Mouse (Mus musculus): ENCODE measurements around the gene Hhat. TPM values are rescaled to one million over a fixed set of nuclear protein-coding genes. Genes with fewer than 3 reads are reported as not detected.

The Hhat gene
- polyA plus RNA-seq, 1 experiment from 2014 or later, result 9.6 TPM

DNA sequence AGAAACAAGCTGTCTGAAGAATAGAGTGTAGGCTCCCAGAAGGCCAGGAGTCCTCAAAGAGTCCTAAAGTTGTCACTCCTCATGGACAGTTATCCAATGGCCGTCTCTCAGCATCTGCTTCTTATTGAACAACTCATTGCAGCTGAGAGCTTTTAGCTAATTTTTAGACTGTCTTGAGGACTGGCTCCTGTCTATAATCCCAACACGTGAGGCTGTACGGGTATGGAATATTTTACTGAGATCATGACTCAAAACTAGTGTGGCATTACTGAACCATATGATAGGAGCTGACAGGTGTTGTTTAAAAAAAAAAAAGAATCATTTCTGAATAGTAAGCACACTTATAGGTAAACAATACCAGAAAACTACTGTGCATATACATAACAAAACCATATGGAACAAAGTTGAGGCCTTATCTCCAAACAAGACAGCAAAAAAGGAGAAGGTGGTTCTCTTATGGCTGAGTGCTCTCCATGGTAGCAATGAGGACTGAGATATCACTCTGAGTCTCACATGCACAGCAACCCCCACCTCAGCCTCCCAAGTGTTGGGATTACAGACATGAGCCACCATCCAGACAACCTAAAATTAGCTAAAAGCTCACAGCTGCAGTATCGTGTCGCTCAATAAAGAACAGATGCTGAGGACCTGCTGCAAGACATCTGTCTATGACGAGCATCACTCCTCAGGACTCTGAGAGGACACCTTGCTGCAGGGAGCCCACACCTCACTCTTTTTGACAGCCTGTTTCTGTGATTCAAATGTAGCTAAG, 21.6 kb downstream of the Hhat start:
- no peaks in the 10 kb centered on the region for H3K36me3 ChIP-seq (ENCODE audit: control insufficient read depth, insufficient read depth, low read length)
- H3K9ac ChIP-seq (ENCODE audit: low read depth, low read length), result no peak overlapping the region
- H3K27me3 ChIP-seq (replicated peaks; ENCODE audit: control insufficient read depth, insufficient read depth, low read length), result no peaks in the 10 kb centered on the region
- WGBS, result 87% methylated on average over 6 of the region's 6 CpGs
- no peak overlapping the region for H3K4me2 ChIP-seq (ENCODE audit: low read depth, low read length)
- no peaks in the 10 kb centered on the region for H3K9me3 ChIP-seq (ENCODE audit: control insufficient read depth, low read length)
- peaks cover 6% of the 10 kb centered on the region; the same call in 1 of the 2 replicates for H3K4me1 ChIP-seq (ENCODE audit: control insufficient read depth, insufficient read depth, low read length)
- ATAC-seq, result no peak
- no peak overlapping the region for H3K4me3 ChIP-seq (ENCODE audit: low read length)
- H3K27ac ChIP-seq (ENCODE audit: low read length), result no peak overlapping the region

DNA sequence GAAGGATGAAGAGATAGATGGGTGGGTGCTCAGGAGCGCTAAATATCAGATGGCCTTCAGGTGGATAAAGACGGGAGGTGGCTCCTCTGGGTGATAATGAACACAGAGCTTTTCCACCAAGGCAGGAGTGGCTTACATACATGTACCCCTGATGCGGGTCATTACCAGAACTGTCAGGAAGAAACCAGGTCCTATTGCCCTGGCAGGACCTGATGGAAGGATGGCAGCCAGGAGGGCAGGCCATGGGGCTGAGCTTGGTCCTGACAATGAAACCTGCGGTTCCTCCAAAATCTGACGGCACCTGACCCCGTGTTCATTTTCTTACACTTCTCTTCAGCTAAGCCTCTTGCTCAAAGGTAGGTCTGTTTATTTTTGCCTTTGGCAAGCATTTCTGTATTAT, 24.8 kb downstream of the Hhat start:
- 83% methylated on average over 6 of the region's 6 CpGs for WGBS
- Histone ChIP-seq H3K9ac (ENCODE audit: low read depth, low read length) (no peak overlapping the region), H3K27me3 (replicated peaks; ENCODE audit: control insufficient read depth, insufficient read depth, low read length) (no peaks in the 10 kb centered on the region), H3K4me1 (ENCODE audit: control insufficient read depth, insufficient read depth, low read length) (no peaks in the 10 kb centered on the region), H3K4me3 (ENCODE audit: low read length) (no peak overlapping the region), H3K36me3 (ENCODE audit: control insufficient read depth, insufficient read depth, low read length) (no peaks in the 10 kb centered on the region), H3K27ac (ENCODE audit: low read length) (no peak overlapping the region), H3K9me3 (ENCODE audit: control insufficient read depth, low read length) (no peaks in the 10 kb centered on the region), H3K4me2 (ENCODE audit: low read depth, low read length) (no peak overlapping the region)
- ATAC-seq, result no peak

DNA sequence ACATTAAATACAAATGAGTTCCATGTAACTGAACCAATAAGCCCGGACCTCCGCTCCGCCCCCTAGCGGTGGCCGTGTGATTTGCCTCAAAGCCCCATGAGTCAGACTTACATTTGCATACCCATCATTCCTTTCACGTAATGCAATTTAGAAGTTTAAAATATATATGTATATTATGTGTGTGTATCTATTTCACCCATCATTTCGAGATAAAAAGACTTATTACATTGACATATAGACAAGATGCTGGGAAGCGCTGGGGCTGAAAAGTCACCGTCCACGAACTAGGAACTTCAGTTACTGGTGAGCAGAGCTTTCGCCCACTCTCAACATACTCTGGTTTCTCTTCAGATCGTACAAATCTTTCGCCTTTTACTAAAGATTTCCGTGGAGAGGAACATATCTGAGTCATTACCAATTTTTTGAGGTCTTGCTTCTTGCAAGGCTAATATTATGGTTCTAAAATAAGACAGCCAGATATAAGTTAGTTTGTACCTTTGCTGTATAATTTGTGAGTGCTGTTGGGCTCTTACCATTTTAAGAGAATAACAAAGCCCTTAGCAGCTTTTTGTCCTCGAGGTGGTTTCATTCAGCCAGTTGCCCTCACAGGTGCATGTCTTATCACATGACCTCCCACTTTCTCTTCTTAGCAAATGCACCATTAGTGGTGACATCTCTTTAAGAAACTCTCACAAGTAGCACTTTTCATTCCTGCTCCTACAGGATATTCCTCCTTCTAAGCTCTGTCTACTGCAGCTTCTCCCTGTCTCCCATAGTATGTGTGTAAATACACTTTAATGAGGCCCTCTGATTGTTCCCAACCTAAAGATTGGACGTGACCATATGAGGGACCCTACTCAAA, 25.6 kb downstream of the Hhat start:
- Histone ChIP-seq H3K9me3 (ENCODE audit: control insufficient read depth, low read length) (no peaks in the 10 kb centered on the region), H3K4me2 (ENCODE audit: low read depth, low read length) (no peak overlapping the region), H3K27me3 (replicated peaks; ENCODE audit: control insufficient read depth, insufficient read depth, low read length) (no peaks in the 10 kb centered on the region), H3K9ac (ENCODE audit: low read depth, low read length) (no peak overlapping the region), H3K27ac (ENCODE audit: low read length) (no peak overlapping the region), H3K4me3 (ENCODE audit: low read length) (no peak overlapping the region), H3K4me1 (ENCODE audit: control insufficient read depth, insufficient read depth, low read length) (no peaks in the 10 kb centered on the region), H3K36me3 (ENCODE audit: control insufficient read depth, insufficient read depth, low read length) (no peaks in the 10 kb centered on the region)
- WGBS, result 20% methylated on average over 16 of the region's 16 CpGs
- peak; percentile 64 for ATAC-seq

DNA sequence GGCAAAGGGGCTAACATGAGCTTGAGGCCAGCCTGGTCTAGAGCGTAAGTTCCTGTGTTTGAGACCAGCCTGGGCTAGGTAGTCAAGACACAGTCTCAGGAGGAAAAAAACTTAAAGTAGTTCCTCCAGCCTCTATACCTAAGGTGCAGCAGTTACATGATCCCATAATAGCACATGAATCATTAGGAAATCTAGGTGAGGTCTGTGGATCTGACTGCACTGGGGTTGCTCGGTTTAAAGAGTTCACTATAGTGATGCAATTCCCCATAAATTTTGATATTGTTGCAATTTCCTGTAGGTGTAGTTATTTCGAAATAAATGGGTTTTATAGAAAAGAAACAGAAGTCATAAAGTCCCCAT, 26.2 kb downstream of the Hhat start:
- WGBS, result 67% methylated on average over 3 of the region's 3 CpGs
- no peak overlapping the region for H3K4me2 ChIP-seq (ENCODE audit: low read depth, low read length)
- H3K9ac ChIP-seq (ENCODE audit: low read depth, low read length), result no peak overlapping the region
- no peaks in the 10 kb centered on the region for H3K27me3 ChIP-seq (replicated peaks; ENCODE audit: control insufficient read depth, insufficient read depth, low read length)
- H3K4me1 ChIP-seq (ENCODE audit: control insufficient read depth, insufficient read depth, low read length), result no peaks in the 10 kb centered on the region
- H3K4me3 ChIP-seq (ENCODE audit: low read length), result no peak overlapping the region
- ATAC-seq, result no peak
- H3K9me3 ChIP-seq (ENCODE audit: control insufficient read depth, low read length), result no peaks in the 10 kb centered on the region
- no peak overlapping the region for H3K27ac ChIP-seq (ENCODE audit: low read length)
- no peaks in the 10 kb centered on the region for H3K36me3 ChIP-seq (ENCODE audit: control insufficient read depth, insufficient read depth, low read length)

DNA sequence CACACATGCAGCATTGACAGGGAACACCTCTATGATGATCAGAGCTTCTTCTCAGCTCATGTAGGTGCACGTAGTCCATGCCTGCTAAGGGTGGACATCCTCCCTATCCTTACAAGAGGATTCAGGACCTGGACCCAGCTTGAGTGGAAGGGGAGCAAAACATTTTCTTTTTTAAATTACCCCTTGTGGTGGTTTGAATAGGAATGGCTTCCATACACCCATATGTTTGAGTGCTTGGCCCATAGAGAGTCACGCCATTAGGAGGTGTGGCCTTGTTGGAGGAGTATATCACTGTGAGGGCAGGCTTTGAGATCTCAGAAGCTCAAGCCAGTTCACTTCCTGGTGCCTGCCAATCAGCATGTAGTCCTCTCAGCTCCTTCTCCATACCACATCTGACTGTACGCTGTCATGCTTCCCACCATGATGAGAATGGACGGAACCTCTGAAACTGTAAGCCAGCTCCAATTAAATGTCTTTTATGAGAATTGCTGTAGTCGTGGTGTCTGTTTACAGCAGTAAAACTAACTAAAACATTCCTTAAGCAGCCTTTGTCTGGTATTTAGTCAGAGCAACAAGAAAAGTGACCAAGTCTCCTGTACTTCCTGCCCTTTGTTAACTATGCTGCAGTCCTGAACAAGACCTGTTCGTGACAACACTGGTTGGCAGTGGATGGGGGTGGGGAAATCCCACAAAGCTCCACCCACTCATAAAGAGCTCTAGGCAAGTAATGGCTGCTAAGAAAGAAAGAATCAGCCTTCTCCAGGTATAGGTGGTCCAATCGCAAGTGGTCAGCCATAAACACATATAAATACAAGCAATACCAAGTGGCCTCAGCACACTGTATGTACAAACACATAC, 28.4 kb downstream of the Hhat start:
- Histone ChIP-seq H3K4me3 (ENCODE audit: low read length) (no peak overlapping the region), H3K9ac (ENCODE audit: low read depth, low read length) (no peak overlapping the region), H3K4me1 (ENCODE audit: control insufficient read depth, insufficient read depth, low read length) (no peaks in the 10 kb centered on the region), H3K27me3 (replicated peaks; ENCODE audit: control insufficient read depth, insufficient read depth, low read length) (no peaks in the 10 kb centered on the region), H3K27ac (ENCODE audit: low read length) (no peak overlapping the region), H3K9me3 (ENCODE audit: control insufficient read depth, low read length) (no peaks in the 10 kb centered on the region), H3K36me3 (ENCODE audit: control insufficient read depth, insufficient read depth, low read length) (no peaks in the 10 kb centered on the region), H3K4me2 (ENCODE audit: low read depth, low read length) (no peak overlapping the region)
- 69% methylated on average over 7 of the region's 7 CpGs for WGBS
- ATAC-seq, result no peak; the same call in 1 of the 2 replicates

DNA sequence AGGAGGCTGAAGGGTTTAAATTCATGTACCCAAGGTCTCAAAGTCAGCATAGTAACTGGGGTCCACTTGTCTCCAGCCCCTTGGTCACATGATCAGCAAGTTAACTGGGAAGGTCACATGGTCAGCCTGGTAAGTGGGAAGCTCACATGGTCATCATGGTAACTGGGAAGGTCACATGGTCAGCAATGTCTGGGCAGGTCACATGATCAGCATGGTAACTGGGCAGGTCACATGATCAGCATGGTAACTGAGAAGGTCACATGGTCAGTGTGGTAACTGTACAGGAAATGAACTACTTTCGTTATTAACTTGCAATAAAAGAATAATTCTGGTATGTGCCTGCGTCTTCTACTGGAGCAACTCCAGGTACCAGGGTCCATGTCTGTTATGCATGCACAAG, 29.1 kb downstream of the Hhat start:
- Histone ChIP-seq H3K4me3 (ENCODE audit: low read length) (no peak overlapping the region), H3K36me3 (ENCODE audit: control insufficient read depth, insufficient read depth, low read length) (no peaks in the 10 kb centered on the region), H3K9me3 (ENCODE audit: control insufficient read depth, low read length) (no peaks in the 10 kb centered on the region), H3K27me3 (replicated peaks; ENCODE audit: control insufficient read depth, insufficient read depth, low read length) (no peaks in the 10 kb centered on the region), H3K9ac (ENCODE audit: low read depth, low read length) (no peak overlapping the region), H3K4me2 (ENCODE audit: low read depth, low read length) (no peak overlapping the region), H3K27ac (ENCODE audit: low read length) (no peak overlapping the region), H3K4me1 (ENCODE audit: control insufficient read depth, insufficient read depth, low read length) (peaks cover under 1% of the 10 kb centered on the region; the same call in 1 of the 2 replicates)
- WGBS, result 95% methylated on average over 2 of the region's 2 CpGs
- ATAC-seq, result no peak

DNA sequence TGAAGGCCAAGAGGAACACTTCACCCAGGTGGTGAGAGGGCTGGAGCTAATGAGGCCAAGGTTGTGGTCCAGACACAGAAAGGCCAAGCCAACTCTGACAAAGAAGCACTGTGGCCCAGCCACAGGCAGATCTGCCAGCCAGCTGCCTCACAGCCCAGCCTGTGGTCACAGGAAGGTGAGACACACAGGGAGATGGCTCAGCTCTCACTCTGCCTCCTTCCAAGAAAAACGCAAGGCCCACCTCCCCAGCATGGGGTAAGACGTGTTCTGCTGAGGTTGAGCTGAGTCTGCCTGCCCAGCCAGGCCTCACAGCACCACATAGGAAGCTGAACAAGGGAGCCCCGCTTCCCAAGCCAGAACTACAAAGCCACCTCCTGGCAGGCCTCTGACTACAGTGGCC, 34.5 kb downstream of the Hhat start:
- Histone ChIP-seq H3K4me3 (ENCODE audit: low read length) (no peak overlapping the region), H3K9ac (ENCODE audit: low read depth, low read length) (no peak overlapping the region), H3K4me2 (ENCODE audit: low read depth, low read length) (no peak overlapping the region), H3K27me3 (replicated peaks; ENCODE audit: control insufficient read depth, insufficient read depth, low read length) (no peaks in the 10 kb centered on the region), H3K27ac (ENCODE audit: low read length) (no peak overlapping the region), H3K9me3 (ENCODE audit: control insufficient read depth, low read length) (no peaks in the 10 kb centered on the region), H3K4me1 (ENCODE audit: control insufficient read depth, insufficient read depth, low read length) (peaks cover 16% of the 10 kb centered on the region), H3K36me3 (ENCODE audit: control insufficient read depth, insufficient read depth, low read length) (no peaks in the 10 kb centered on the region)
- ATAC-seq, result no peak
- 73% methylated on average over 3 of the region's 3 CpGs for WGBS

DNA sequence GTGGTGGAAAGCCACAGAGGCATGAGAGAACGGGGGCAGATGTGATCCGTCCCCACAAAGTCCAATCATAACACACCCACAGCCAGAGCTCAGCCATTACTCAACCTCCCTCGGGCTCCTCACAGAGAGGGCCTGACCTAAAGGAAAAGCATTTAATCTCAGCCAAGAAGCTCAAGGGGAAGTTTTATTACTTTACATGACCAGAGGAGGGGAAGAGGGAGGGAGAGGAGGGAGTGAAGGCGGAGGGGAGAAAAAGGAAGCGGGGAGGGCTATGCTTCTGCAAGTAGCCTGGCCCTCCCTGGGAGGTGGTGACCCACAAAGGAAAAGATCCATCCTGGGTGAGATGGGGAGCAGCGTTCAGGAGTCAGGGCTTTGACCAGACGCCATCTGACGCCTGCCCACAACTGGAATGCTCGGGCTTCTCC, 35.0 kb downstream of the Hhat start:
- no peaks in the 10 kb centered on the region for H3K9me3 ChIP-seq (ENCODE audit: control insufficient read depth, low read length)
- H3K36me3 ChIP-seq (ENCODE audit: control insufficient read depth, insufficient read depth, low read length), result no peaks in the 10 kb centered on the region
- peaks cover 16% of the 10 kb centered on the region for H3K4me1 ChIP-seq (ENCODE audit: control insufficient read depth, insufficient read depth, low read length)
- H3K27ac ChIP-seq (ENCODE audit: low read length), result 0 out of 2 replicates have a peak overlapping the region, but pooled peaks have one; percentile 8
- no peak overlapping the region for H3K9ac ChIP-seq (ENCODE audit: low read depth, low read length)
- peak; percentile 71 for ATAC-seq
- H3K4me3 ChIP-seq (ENCODE audit: low read length), result no peak overlapping the region
- no peaks in the 10 kb centered on the region for H3K27me3 ChIP-seq (replicated peaks; ENCODE audit: control insufficient read depth, insufficient read depth, low read length)
- H3K4me2 ChIP-seq (ENCODE audit: low read depth, low read length), result no peak overlapping the region
- WGBS, result 34% methylated on average over 9 of the region's 9 CpGs

DNA sequence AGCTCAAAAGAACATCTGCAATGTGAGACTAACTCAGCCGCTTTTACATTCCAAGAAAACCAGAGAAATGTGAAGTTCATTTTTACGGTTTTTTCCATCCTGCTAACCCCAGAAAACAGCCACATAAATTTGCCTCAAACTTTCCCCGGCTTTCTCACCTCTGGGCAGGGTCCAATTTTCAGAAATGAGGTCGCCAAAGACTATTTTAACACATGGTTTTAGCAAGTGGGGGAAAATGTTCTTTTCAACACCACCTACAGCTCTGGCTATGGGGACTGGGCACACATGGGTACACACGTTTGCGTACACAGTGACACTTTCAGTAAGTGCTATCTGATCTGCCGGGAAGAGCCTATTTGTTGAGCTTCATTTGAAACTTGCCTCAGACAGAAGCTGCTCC, 40.5 kb downstream of the Hhat start:
- Histone ChIP-seq H3K9ac (ENCODE audit: low read depth, low read length) (no peak overlapping the region), H3K4me1 (ENCODE audit: control insufficient read depth, insufficient read depth, low read length) (peaks cover 4% of the 10 kb centered on the region), H3K4me2 (ENCODE audit: low read depth, low read length) (no peak overlapping the region), H3K27me3 (replicated peaks; ENCODE audit: control insufficient read depth, insufficient read depth, low read length) (no peaks in the 10 kb centered on the region), H3K4me3 (ENCODE audit: low read length) (no peak overlapping the region), H3K9me3 (ENCODE audit: control insufficient read depth, low read length) (no peaks in the 10 kb centered on the region), H3K27ac (ENCODE audit: low read length) (no peak overlapping the region), H3K36me3 (ENCODE audit: control insufficient read depth, insufficient read depth, low read length) (no peaks in the 10 kb centered on the region)
- ATAC-seq, result no peak
- 66% methylated on average over 7 of the region's 7 CpGs for WGBS
